Mouse (Mus musculus): ENCODE results near the gene Trpm2.

- TF ChIP-seq CTCF (IDR thresholded peaks at IDR 0.05; ENCODE audit: low read depth) (no peak), EP300 (optimal IDR thresholded peaks at IDR 0.05) (no peak)
Observed at GRCm38 (mm10) chr10:77974811-77975210, 4.4 kb upstream of the Trpm2 start.

Measured in stomach, postnatal 0 days (tissue).